Mouse (Mus musculus) liver, embryonic 14.5 days (tissue): ENCODE results near the gene Dot1l. TPM values are rescaled to one million over a fixed set of nuclear protein-coding genes. Genes with fewer than 3 reads are reported as not detected.
"Not testable (repeated sequence)": the region's sequence is repeated elsewhere in the genome, so short reads cannot be mapped to it uniquely, and the experiment has no call there.

ENCODE experiments used
- ATAC-seq: fragments of 200-750 bp; cut with Nextera tagmentation; 2 replicates; pipeline ENCODE4 v1.8.0; 2017; ENCODE audit warnings: moderate number of reproducible peaks, mild to moderate bottlenecking, moderate library complexity; ENCODE audit not compliant: insufficient read depth
- DNase-seq, 3 experiments: peaks; one replicate each; pipeline ENCODE4 v3.0.0-alpha.2; 2012 to 2013; ENCODE audit warnings: low read depth in 3 of 3, low spot score in 3 of 3
- H3K27ac ChIP-seq: fragments of 300-500 bp; sonication (generic); 2 replicates; pipeline ENCODE4 v1.5.1; 2014; ENCODE audit warnings: moderate library complexity, mild to moderate bottlenecking, control low read depth, inconsistent platforms
- H3K27me3 ChIP-seq: fragments of 300-500 bp; sonication (generic); 2 replicates; pipeline ENCODE4 v1.6.1; 2014; ENCODE audit warnings: mild to moderate bottlenecking, low read length, moderate library complexity; ENCODE audit not compliant: control insufficient read depth, insufficient read depth
- H3K36me3 ChIP-seq: fragments of 300-500 bp; sonication (generic); replicated peaks from 2 replicates; pipeline ENCODE4 v1.6.1; 2014; ENCODE audit warnings: low read depth; ENCODE audit not compliant: control insufficient read depth, insufficient read depth
- H3K4me1 ChIP-seq, 2 experiments: fragments of 200-500 bp in 1 of 2; fragments of 300-500 bp in 1 of 2; sonication (generic) in 1 of 2; replicated peaks; 2 replicates each; pipeline ENCODE4 v1.6.1; 2012 to 2014; ENCODE audit warnings: antibody characterized with exemption in 1 of 2, inconsistent platforms in 1 of 2, low read length in 1 of 2; ENCODE audit not compliant: control insufficient read depth in 2 of 2, insufficient read depth in 2 of 2
- H3K4me2 ChIP-seq: fragments of 300-500 bp; sonication (generic); 2 replicates; pipeline ENCODE4 v1.6.1; 2014; ENCODE audit warnings: low read depth, mild to moderate bottlenecking, control low read depth, moderate library complexity
- H3K4me3 ChIP-seq, 2 experiments: fragments of 200-500 bp in 1 of 2; fragments of 300-500 bp in 1 of 2; sonication (generic) in 1 of 2; 2 replicates each; pipeline ENCODE4 v1.5.1; 2012 to 2014; ENCODE audit warnings: low read depth in 2 of 2, low read length in 2 of 2, mild to moderate bottlenecking in 2 of 2, control low read depth in 1 of 2, inconsistent platforms in 1 of 2, moderate library complexity in 1 of 2; ENCODE audit not compliant: insufficient read depth in 1 of 2
- H3K9ac ChIP-seq: fragments of 300-500 bp; sonication (generic); replicated peaks from 2 replicates; pipeline ENCODE4 v1.6.1; 2014; ENCODE audit warnings: mild to moderate bottlenecking, control low read depth, moderate library complexity
- H3K9me3 ChIP-seq: fragments of 300-500 bp; sonication (generic); 2 replicates; pipeline ENCODE4 v1.6.1; 2016; ENCODE audit warnings: low read length, mixed read lengths; ENCODE audit not compliant: control insufficient read depth
- CTCF ChIP-seq: IDR thresholded peaks from 2 replicates; pipeline ENCODE4 v1.5.1; 2016; ENCODE audit warnings: antibody characterized with exemption, low read depth, control low read depth
- EP300 ChIP-seq: IDR thresholded peaks from 2 replicates; pipeline ENCODE4 v1.6.1; 2016; ENCODE audit warnings: antibody characterized with exemption, low read depth
- whole genome bisulfite sequencing: fragments of 180-500 bp; shearing (Covaris S2); extraction: QIAGEN DNeasy Blood & Tissue Kit; methylation state at CpG from one replicate; pipeline ENCODE4 v1.1.7; 2014; ENCODE audit not compliant: insufficient replicate concordance; 5-methylcytosine and 5-hydroxymethylcytosine counted together
- polyA plus RNA-seq, 2 experiments: library from polyadenylated mRNA; depleted of rRNA in 1 of 2; stranded (reverse) in 1 of 2; unstranded in 1 of 2; fragments of >200 nt; fragmentation: Nextera tagmentation in 1 of 2; extraction: Ambion mirVana in 1 of 2; gene quantifications; 2 replicates each; pipeline versions ENCODE4 v1.2.1 to v1.2.3; 2012 to 2014

Dot1l gene
- polyA plus RNA-seq, 2 experiments = 7.1 to 11.6 TPM

GRCm38 (mm10) chr10:80826151-80827062, 71.4 kb downstream of the Dot1l start, which contains the start of gene Oaz1:
Oaz1 (plus strand) TSS chr10:80826656.
- under 1% methylated on average over 77 of the region's 82 CpGs for WGBS
- Histone ChIP-seq H3K27me3 (no peaks in the 10 kb centered on the region; the same call in 1 of the 2 replicates), H3K4me3 (peak within 1 kb of the TSS; percentile 93 to 96), H3K4me2 (peak within 1 kb of the TSS; percentile 99), H3K36me3 (peaks cover 30% of the 10 kb centered on the region), H3K9ac (peak within 1 kb of the TSS; percentile 94), H3K27ac (peak within 1 kb of the TSS; percentile 90), H3K9me3 (no peaks in the 10 kb centered on the region), H3K4me1 (peaks cover 50 to 52% of the 10 kb centered on the region in 2 experiments)
- peak; percentile 93 for ATAC-seq
- peak; percentile 100 for DNase-seq
- TF ChIP-seq EP300 (0 out of 2 replicates have a peak, but pooled peaks have one; percentile 9), CTCF (peak; percentile 16; the same call in 1 of the 2 replicates)

GRCm38 (mm10) chr10:80827063-80827869, 72.3 kb downstream of the Dot1l start:
- Histone ChIP-seq H3K9ac (peak overlapping the region; percentile 94), H3K4me3 (peak overlapping the region; percentile 93 to 96), H3K27me3 (no peaks in the 10 kb centered on the region; the same call in 1 of the 2 replicates), H3K4me2 (peak overlapping the region; percentile 99), H3K9me3 (no peaks in the 10 kb centered on the region), H3K4me1 (peaks cover 48 to 49% of the 10 kb centered on the region in 2 experiments), H3K36me3 (peaks cover 30% of the 10 kb centered on the region), H3K27ac (peak overlapping the region; percentile 90)
- TF ChIP-seq EP300 (no peak), CTCF (no peak)
- ATAC-seq (no peak), DNase-seq (no peak)
- 6% methylated on average over 29 of the region's 29 CpGs for WGBS

GRCm38 (mm10) chr10:80827870-80828420, 72.9 kb downstream of the Dot1l start:
- peak overlapping the region; percentile 93 to 96 for H3K4me3 ChIP-seq
- no peak for ATAC-seq
- TF ChIP-seq EP300 (no peak), CTCF (no peak)

GRCm38 (mm10) chr10:80828587-80828986, 73.6 kb downstream of the Dot1l start:
- H3K4me2 ChIP-seq = peak overlapping the region; percentile 99
- H3K9ac ChIP-seq, H3K27me3 ChIP-seq, H3K27ac ChIP-seq, ATAC-seq, DNase-seq, H3K9me3 ChIP-seq: not testable (repeated sequence)
- H3K4me1 ChIP-seq = peaks cover 42 to 46% of the 10 kb centered on the region in 2 experiments
- peak overlapping the region in 1 of 2 experiments; percentile 93; a peak in 1 of 4 replicates for H3K4me3 ChIP-seq
- peaks cover 30% of the 10 kb centered on the region for H3K36me3 ChIP-seq
- 84% methylated on average over 7 of the region's 9 CpGs for WGBS

More at GRCm38 (mm10) chr10:80827870-80828420, 72.9 kb downstream of the Dot1l start:
- Histone ChIP-seq H3K4me1 (peaks cover 45 to 46% of the 10 kb centered on the region in 2 experiments), H3K27ac (peak overlapping the region; percentile 30), H3K36me3 (peaks cover 30% of the 10 kb centered on the region), H3K27me3 (no peaks in the 10 kb centered on the region; the same call in 1 of the 2 replicates), H3K9ac (peak overlapping the region; percentile 94), H3K4me2 (peak overlapping the region; percentile 99), H3K9me3 (no peaks in the 10 kb centered on the region)
- WGBS = 69% methylated on average over 10 of the region's 10 CpGs
- no peak for DNase-seq
